Mouse (Mus musculus): Measurements from ENCODE around the gene Dkc1. TPM values are rescaled to one million over a fixed set of nuclear protein-coding genes. Genes with fewer than 3 reads are reported as not detected.
"Not testable (repeated sequence)": the region's sequence is repeated elsewhere in the genome, so short reads cannot be mapped to it uniquely, and the experiment has no call there.

The Dkc1 gene
- total RNA-seq, 2 experiments from 2014 or later: 38.2 to 39.3 TPM

GRCm38 (mm10) chrX:75138182-75138581, 42.5 kb downstream of the Dkc1 start:
- DNase-seq (ENCODE audit: low spot score in 2 of 2): no peak

GRCm38 (mm10) chrX:75143124-75143555, 47.5 kb downstream of the Dkc1 start:
- not testable (repeated sequence) for DNase-seq (ENCODE audit: low spot score in 2 of 2)

- DNase-seq (ENCODE audit: low spot score in 2 of 2): no peak
These were observed 52.8 kb downstream of the Dkc1 start for GRCm38 (mm10) chrX:75148414-75148813.

- no peak for DNase-seq (ENCODE audit: low spot score in 2 of 2)
These were observed 54.6 kb downstream of the Dkc1 start for GRCm38 (mm10) chrX:75150304-75150703.

- no peak for DNase-seq (ENCODE audit: low spot score in 2 of 2)
These were observed 56.6 kb downstream of the Dkc1 start for GRCm38 (mm10) chrX:75152249-75152648.

- DNase-seq (ENCODE audit: low spot score in 2 of 2): peak in 1 of 2 experiments; percentile 5
These were observed 60.1 kb downstream of the Dkc1 start for GRCm38 (mm10) chrX:75155576-75156243.

Other genes with a start within 250 kb of the Dkc1 start
- 1 to 10 TPM; 1.3 to 2.8 TPM for gene Gab3, start 10.4 kb upstream of the Dkc1 start, total RNA-seq (2021)
- 10 to 100 TPM; 35.7 to 38.8 TPM for gene Mpp1, start 35.2 kb downstream of the Dkc1 start, total RNA-seq (2021)
- gene Smim9, start 67.9 kb downstream of the Dkc1 start, total RNA-seq (2021): not detected

All from layer of hippocampus, adult 18-20 months (tissue).